Mouse (Mus musculus) kidney, embryonic 14.5 days (tissue): Measurements from ENCODE around the gene Ranbp3l. TPM values are rescaled to one million over a fixed set of nuclear protein-coding genes. Genes with fewer than 3 reads are reported as not detected.

ENCODE experiments used
- ATAC-seq: fragments of 200-750 bp; cut with Nextera tagmentation; 2 replicates; pipeline ENCODE4 v1.8.0; 2017; ENCODE audit warnings: moderate number of reproducible peaks, mild to moderate bottlenecking, moderate TSS enrichment, moderate library complexity; ENCODE audit not compliant: low FRiP score, low TSS enrichment
- H3K27ac ChIP-seq: fragments of 300-500 bp; sonication (generic); 2 replicates; pipeline ENCODE4 v1.5.1; 2014; ENCODE audit warnings: low read depth, mild to moderate bottlenecking, low read length, moderate library complexity, mixed read lengths
- H3K27me3 ChIP-seq: fragments of 300-500 bp; sonication (generic); 2 replicates; pipeline ENCODE4 v1.6.1; 2014; ENCODE audit warnings: mild to moderate bottlenecking, low read length; ENCODE audit not compliant: control insufficient read depth, insufficient read depth
- H3K36me3 ChIP-seq: fragments of 300-500 bp; sonication (generic); 2 replicates; pipeline ENCODE4 v1.6.1; 2014; ENCODE audit warnings: low read length, mixed read lengths; ENCODE audit not compliant: control insufficient read depth, insufficient read depth
- H3K4me1 ChIP-seq: fragments of 300-500 bp; sonication (generic); 2 replicates; pipeline ENCODE4 v1.6.1; 2014; ENCODE audit warnings: low read length, mixed read lengths; ENCODE audit not compliant: control insufficient read depth, insufficient read depth
- H3K4me2 ChIP-seq: fragments of 300-500 bp; sonication (generic); replicated peaks from 2 replicates; pipeline ENCODE4 v1.6.1; 2014; ENCODE audit warnings: low read depth, mild to moderate bottlenecking, low read length
- H3K4me3 ChIP-seq: fragments of 300-500 bp; sonication (generic); 2 replicates; pipeline ENCODE4 v1.5.1; 2014; ENCODE audit warnings: mild to moderate bottlenecking, low read length
- H3K9ac ChIP-seq: fragments of 300-500 bp; sonication (generic); 2 replicates; pipeline ENCODE4 v1.6.1; 2014; ENCODE audit warnings: low read depth, mild to moderate bottlenecking, low read length, moderate library complexity
- H3K9me3 ChIP-seq: fragments of 300-500 bp; sonication (generic); 2 replicates; pipeline ENCODE4 v1.6.1; 2016; ENCODE audit warnings: low read length; ENCODE audit not compliant: control insufficient read depth
- whole genome bisulfite sequencing: fragments of 180-500 bp; shearing (Covaris S2); extraction: QIAGEN DNeasy Blood & Tissue Kit; methylation state at CpG from one replicate; pipeline ENCODE4 v1.1.7; 2014; 5-methylcytosine and 5-hydroxymethylcytosine counted together
- polyA plus RNA-seq: library from polyadenylated mRNA; unstranded; fragments of >200 nt; fragmentation: Nextera tagmentation; extraction: Ambion mirVana; gene quantifications from 2 replicates; pipeline ENCODE4 v1.2.1, GENCODE M21; 2014

Gene Ranbp3l
- polyA plus RNA-seq, 1 experiment from 2014 or later, result 1.2 TPM

GRCm38 (mm10) chr15:9074139-9074538, 106.4 kb downstream of the Ranbp3l start:
- WGBS, result 26% methylated on average over 2 of the region's 2 CpGs
- Histone ChIP-seq H3K36me3 (no peaks in the 10 kb centered on the region), H3K4me1 (peaks cover 35% of the 10 kb centered on the region; the same call in 1 of the 2 replicates), H3K27me3 (no peaks in the 10 kb centered on the region), H3K27ac (no peak overlapping the region), H3K4me2 (no peak overlapping the region), H3K9ac (no peak overlapping the region), H3K4me3 (no peak overlapping the region), H3K9me3 (no peaks in the 10 kb centered on the region)
- no peak for ATAC-seq

- no peak overlapping the region for H3K4me3 ChIP-seq
- H3K9ac ChIP-seq, result no peak overlapping the region
- WGBS, result 24% methylated on average over 4 of the region's 4 CpGs
- H3K36me3 ChIP-seq, result no peaks in the 10 kb centered on the region
- ATAC-seq, result no peak
- no peaks in the 10 kb centered on the region for H3K27me3 ChIP-seq
- H3K4me2 ChIP-seq, result 0 out of 2 replicates have a peak overlapping the region, but pooled peaks have one; percentile 26
- no peak overlapping the region for H3K27ac ChIP-seq
- no peaks in the 10 kb centered on the region for H3K9me3 ChIP-seq
- peaks cover 35% of the 10 kb centered on the region; the same call in 1 of the 2 replicates for H3K4me1 ChIP-seq
Observed at GRCm38 (mm10) chr15:9074671-9075070, 106.9 kb downstream of the Ranbp3l start.

DNA sequence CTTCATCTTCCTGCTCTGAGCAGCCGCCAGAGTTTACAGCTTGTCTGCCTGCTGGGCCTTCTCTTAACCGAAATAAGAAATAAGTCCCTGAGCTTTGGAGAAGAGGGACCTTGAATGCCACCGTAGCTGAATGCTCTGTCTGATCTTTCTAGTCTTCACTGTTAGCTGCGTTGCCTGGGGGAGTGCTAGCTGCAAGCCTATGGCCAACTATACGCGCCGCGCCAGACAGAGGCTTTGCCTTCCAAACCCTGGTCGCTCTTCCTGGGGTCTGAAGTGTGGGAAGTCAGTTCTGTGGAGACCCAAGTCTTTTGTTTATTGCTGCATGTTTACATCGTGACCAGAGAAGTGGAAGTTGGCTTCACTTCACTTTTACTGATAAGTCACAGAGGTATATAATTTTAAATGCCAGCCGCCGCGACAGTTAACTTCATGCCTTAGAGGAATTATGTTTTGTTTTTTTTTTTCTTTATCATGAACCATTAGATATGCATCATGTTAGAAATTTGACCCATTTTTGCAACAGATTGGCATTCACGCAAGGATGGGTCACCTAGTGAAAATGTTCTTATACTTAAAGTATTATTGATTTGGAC, 108.0 kb downstream of the Ranbp3l start:
- Histone ChIP-seq H3K4me3 (no peak overlapping the region), H3K4me1 (peaks cover 33% of the 10 kb centered on the region; the same call in 1 of the 2 replicates), H3K9ac (no peak overlapping the region), H3K36me3 (no peaks in the 10 kb centered on the region), H3K27me3 (no peaks in the 10 kb centered on the region), H3K27ac (no peak overlapping the region), H3K9me3 (no peaks in the 10 kb centered on the region), H3K4me2 (no peak overlapping the region)
- 74% methylated on average over 14 of the region's 14 CpGs for whole genome bisulfite sequencing
- ATAC-seq, result no peak

GRCm38 (mm10) chr15:9078481-9079300, 110.9 kb downstream of the Ranbp3l start:
- Histone ChIP-seq H3K4me3 (no peak overlapping the region), H3K9me3 (no peaks in the 10 kb centered on the region), H3K4me1 (peaks cover 22% of the 10 kb centered on the region; the same call in 1 of the 2 replicates), H3K36me3 (no peaks in the 10 kb centered on the region), H3K27me3 (no peaks in the 10 kb centered on the region), H3K4me2 (no peak overlapping the region), H3K9ac (no peak overlapping the region), H3K27ac (no peak overlapping the region)
- ATAC-seq, result no peak
- 83% methylated on average over 12 of the region's 12 CpGs for WGBS

- H3K4me3 ChIP-seq, result no peak overlapping the region
- no peak overlapping the region for H3K4me2 ChIP-seq
- peaks cover 19% of the 10 kb centered on the region; the same call in 1 of the 2 replicates for H3K4me1 ChIP-seq
- H3K27ac ChIP-seq, result 0 out of 2 replicates have a peak overlapping the region, but pooled peaks have one; percentile 17
- H3K36me3 ChIP-seq, result no peaks in the 10 kb centered on the region; the same call in 1 of the 2 replicates
- no peaks in the 10 kb centered on the region for H3K9me3 ChIP-seq
- WGBS, result 51% methylated on average over 5 of the region's 5 CpGs
- ATAC-seq, result no peak
- no peak overlapping the region for H3K9ac ChIP-seq
- H3K27me3 ChIP-seq, result no peaks in the 10 kb centered on the region
Observed at GRCm38 (mm10) chr15:9079626-9080025, 111.9 kb downstream of the Ranbp3l start.

DNA sequence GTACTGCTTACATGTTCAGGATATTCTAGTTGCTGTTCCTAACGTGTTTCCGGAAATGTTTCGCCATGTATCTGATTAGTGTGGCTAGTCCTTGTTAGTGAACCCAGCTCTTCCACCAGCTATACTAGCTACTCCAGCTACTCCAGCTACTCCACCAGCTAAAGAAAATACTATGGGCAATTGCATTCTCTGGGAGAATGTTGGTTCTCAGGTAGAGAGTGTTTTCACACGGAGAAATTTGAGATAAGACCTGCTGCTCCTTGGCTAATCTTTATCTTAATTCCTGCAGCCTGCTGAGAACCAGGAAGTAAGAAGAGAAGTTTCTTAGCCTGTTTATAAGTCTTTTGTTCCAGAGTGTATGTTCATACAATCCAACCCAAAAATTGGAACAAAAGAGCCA, 112.5 kb downstream of the Ranbp3l start:
- no peaks in the 10 kb centered on the region; the same call in 1 of the 2 replicates for H3K36me3 ChIP-seq
- H3K4me1 ChIP-seq, result peaks cover 13% of the 10 kb centered on the region; the same call in 1 of the 2 replicates
- no peaks in the 10 kb centered on the region for H3K9me3 ChIP-seq
- no peak overlapping the region for H3K9ac ChIP-seq
- no peak overlapping the region for H3K27ac ChIP-seq
- H3K27me3 ChIP-seq, result no peaks in the 10 kb centered on the region
- no peak for ATAC-seq
- no peak overlapping the region for H3K4me3 ChIP-seq
- no peak overlapping the region for H3K4me2 ChIP-seq
- WGBS, result 69% methylated on average over 4 of the region's 4 CpGs

DNA sequence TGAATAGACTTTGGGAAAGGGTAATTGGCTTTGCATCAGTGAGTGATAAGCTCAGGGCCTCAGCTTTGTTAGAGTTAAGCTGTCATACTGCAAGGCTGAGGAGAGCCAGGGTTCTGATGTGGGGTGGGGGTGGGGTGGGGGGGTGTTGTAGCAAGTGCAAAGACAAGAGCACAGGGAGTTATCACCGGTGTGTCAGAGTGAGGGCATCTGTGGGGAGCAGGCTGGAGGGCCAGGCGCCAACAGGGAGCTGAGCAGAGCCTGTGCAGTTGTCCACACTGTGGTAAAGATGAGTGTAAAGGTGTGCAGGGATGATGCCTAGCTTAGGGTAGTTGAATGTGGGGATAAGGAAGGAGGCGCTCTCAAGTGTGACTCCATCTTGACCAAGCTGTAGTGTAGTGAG, 113.5 kb downstream of the Ranbp3l start:
- Histone ChIP-seq H3K27ac (no peak overlapping the region), H3K36me3 (no peaks in the 10 kb centered on the region; the same call in 1 of the 2 replicates), H3K4me2 (no peak overlapping the region), H3K4me3 (no peak overlapping the region), H3K4me1 (peaks cover 8% of the 10 kb centered on the region; the same call in 1 of the 2 replicates), H3K9ac (no peak overlapping the region), H3K27me3 (no peaks in the 10 kb centered on the region), H3K9me3 (no peaks in the 10 kb centered on the region)
- 88% methylated on average over 3 of the region's 3 CpGs for WGBS
- ATAC-seq, result 0 out of 2 replicates have a peak, but pooled peaks have one; percentile 39

- Histone ChIP-seq H3K27ac (no peak overlapping the region), H3K9ac (no peak overlapping the region), H3K4me1 (peaks cover 8% of the 10 kb centered on the region; the same call in 1 of the 2 replicates), H3K4me3 (no peak overlapping the region), H3K27me3 (no peaks in the 10 kb centered on the region), H3K36me3 (peaks cover 5% of the 10 kb centered on the region; the same call in 1 of the 2 replicates), H3K4me2 (no peak overlapping the region), H3K9me3 (no peaks in the 10 kb centered on the region)
- WGBS, result 86% methylated on average over 9 of the region's 9 CpGs
- ATAC-seq, result no peak
Observed at GRCm38 (mm10) chr15:9082753-9083152, 115.0 kb downstream of the Ranbp3l start.

GRCm38 (mm10) chr15:9086813-9087212, 119.1 kb downstream of the Ranbp3l start:
- Histone ChIP-seq H3K4me3 (no peak overlapping the region), H3K9ac (no peak overlapping the region), H3K27me3 (no peaks in the 10 kb centered on the region; the same call in 1 of the 2 replicates), H3K27ac (no peak overlapping the region), H3K4me2 (no peak overlapping the region), H3K4me1 (no peaks in the 10 kb centered on the region), H3K9me3 (no peaks in the 10 kb centered on the region), H3K36me3 (peaks cover 5% of the 10 kb centered on the region; the same call in 1 of the 2 replicates)
- no peak for ATAC-seq
- 85% methylated on average over 11 of the region's 11 CpGs for whole genome bisulfite sequencing
